Mouse (Mus musculus) lung, postnatal 4 days (tissue): Measurements from ENCODE around the gene Rnf2.

Experiments
- DNase-seq, 2 experiments: peaks; one replicate each; pipeline ENCODE4 v3.0.0; 2021

The Rnf2 gene

DNA sequence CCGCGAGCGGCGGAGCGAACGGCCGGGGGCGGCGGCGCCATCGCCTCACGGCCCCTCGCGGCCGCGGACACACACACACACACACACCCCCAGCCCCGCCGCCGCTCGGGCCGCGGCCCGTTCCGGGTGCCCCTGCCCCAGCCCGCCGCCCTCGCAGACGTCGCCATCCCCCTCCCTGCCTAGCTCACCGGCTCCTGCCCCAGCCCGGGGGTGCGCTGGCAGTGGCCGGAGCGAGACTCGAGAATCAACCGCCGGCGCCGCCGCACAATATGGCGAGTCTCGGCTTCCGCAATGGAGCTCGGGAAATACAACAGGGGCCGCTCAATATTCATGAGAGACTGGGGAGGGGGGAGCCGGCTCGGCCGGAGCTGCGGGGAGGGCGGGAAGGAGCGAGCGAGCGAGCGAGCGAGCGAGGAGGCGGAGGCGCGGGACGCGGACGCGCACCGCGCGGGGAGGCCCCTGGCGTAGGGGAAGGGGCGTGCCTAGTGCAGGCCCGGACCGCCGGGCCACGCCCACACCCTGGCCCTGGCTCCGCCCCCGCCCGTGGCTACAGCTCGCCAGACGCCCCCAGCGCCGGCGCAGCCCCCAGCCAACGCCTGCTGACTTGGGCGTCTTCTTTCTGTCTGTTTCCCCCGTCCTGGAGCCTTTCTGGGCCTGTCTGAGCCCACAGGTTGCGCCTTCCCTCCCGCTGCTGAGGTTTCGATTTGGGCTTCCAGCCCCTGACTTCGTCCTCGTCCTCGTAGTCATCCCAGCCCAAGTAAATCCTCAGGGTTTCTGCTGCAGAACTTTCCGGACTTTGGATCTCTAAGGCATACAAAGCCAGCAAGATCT, at the start of gene Rnf2:
Gene Rnf2 (minus strand): TSS at position 425 of the 831 bp plus-strand sequence.
- peak; percentile 95 to 97 for DNase-seq

DNA sequence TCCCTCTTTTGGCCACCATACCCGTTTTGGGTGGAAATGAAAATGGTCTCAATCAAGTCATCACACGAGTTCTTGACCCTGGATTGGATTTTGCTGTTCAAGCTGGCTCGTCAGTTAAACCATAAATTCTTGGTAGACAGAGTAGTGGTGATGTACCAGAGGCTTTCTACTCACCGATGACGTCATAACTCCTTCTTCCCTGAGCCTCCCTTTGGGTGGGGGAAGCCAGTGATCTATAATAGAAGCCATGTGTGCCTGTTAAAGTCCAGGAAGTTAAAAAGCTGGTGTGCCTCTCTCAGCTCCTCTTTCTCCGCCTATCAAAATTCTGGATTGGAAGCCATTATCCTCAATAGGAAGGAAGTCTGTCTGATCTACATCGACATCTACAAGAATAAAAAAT, 49.0 kb upstream of the Rnf2 start:
- no peak for DNase-seq

- no peak for DNase-seq
These were observed 48.3 kb upstream of the Rnf2 start for GRCm38 (mm10) chr1:151548896-151549610.

- no peak for DNase-seq
These were observed 44.8 kb upstream of the Rnf2 start for GRCm38 (mm10) chr1:151545571-151545970.

- no peak for DNase-seq
These were observed 43.8 kb upstream of the Rnf2 start for GRCm38 (mm10) chr1:151544581-151544980.

DNA sequence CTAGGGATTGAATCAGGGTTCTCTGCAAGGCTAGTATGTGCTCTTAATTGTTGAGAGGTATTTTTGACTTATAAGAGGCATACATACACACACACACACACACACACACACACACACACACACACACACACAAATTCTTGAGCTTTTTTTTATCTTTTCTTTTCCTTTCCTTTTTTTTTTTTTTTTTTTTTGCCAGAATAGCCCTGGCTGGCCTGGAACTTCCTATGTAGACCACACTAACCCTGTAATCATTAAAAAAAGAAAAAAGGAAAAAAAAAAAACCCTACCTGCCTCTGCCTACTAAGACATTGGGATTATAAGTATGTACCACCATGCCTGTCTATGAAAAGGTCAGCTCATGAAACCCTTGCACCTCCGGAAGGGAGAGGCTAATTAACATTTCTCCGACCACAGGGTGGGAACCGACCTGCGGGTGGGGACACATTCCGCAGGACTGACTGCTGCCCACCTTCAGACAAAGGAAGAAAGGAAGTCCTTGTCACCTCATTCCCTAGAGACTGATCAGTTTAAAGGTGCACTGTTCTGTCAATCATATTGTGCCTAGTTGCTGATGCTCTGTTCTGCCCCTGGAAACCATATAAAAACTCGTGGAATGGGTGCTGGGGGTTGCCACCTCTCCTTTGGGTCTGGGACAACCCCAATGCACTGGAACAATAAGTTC, 43.2 kb upstream of the Rnf2 start:
- no peak for DNase-seq

- no peak for DNase-seq
These were observed 25.9 kb upstream of the Rnf2 start for GRCm38 (mm10) chr1:151526701-151527100.

- no peak for DNase-seq
These were observed 17.0 kb upstream of the Rnf2 start for GRCm38 (mm10) chr1:151517571-151518250.

DNA sequence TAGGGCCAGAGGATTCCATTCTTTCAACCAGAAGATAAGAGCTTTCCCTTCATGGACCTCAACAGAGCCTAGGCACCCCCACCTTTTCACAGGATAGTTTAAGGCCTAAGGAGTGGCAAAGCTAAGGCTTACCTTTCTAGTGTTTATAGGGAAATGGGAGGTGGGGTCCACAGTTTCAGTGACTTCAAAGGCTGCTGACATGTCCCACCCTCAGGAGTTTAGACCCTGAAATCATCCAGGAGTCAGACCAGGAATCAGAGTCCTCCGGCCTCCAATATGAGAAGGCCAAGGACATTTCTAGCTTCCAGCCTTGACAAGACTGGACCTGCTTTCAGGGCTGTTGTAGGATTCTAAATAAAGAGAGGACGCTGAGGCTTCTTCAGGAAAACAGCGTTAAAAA, 16.1 kb upstream of the Rnf2 start:
- no peak for DNase-seq

- no peak for DNase-seq
These were observed 15.0 kb upstream of the Rnf2 start for GRCm38 (mm10) chr1:151515733-151516132.

DNA sequence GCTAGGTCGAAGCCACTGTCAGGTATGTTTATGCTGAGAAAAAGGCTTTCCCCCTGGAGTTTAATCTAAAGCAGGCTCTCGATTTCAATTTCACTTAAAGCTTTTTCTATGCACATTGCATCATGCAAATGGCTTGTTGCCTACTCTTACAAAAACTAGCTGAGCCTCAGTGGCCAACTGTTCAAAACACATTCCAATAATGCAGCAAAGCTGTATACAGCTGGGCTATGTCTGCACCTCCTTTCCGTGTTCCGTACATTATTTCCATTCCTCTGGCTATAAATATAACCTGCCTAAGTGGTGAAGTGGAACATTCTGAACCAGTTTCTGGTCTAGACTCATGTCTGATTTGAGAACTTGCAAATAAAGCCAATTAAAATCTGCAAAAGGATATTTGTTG, 13.4 kb upstream of the Rnf2 start:
- DNase-seq, result no peak

- DNase-seq, result no peak
These were observed 10.1 kb upstream of the Rnf2 start for GRCm38 (mm10) chr1:151510811-151511210.

- DNase-seq, result peak; percentile 67 to 74
These were observed 797 bp downstream of the Rnf2 start for GRCm38 (mm10) chr1:151499815-151500501.

- no peak for DNase-seq
These were observed 2.4 kb downstream of the Rnf2 start for GRCm38 (mm10) chr1:151498381-151498780.

DNA sequence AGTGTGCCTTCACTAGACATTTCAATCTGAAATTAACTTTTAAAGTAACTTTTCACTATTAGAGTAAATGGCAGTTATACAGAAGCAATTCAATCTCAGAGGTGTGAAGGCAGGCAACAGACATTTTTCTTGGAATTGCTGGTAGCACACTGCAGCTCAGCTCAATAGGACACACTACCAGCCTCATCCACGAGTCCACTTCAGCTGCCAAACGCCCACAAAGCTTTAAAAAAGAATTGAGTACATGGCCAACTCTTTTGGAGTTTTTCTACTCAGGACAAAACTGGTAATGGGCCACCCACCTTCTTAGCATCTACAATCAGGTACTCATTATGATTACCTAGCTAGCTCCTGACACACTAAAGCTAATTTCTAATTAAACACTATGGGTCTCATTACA, 2.8 kb downstream of the Rnf2 start:
- DNase-seq, result no peak

GRCm38 (mm10) chr1:151497028-151497427, 3.7 kb downstream of the Rnf2 start:
- DNase-seq, result peak; percentile 53 to 70

- DNase-seq, result no peak
These were observed 5.0 kb downstream of the Rnf2 start for GRCm38 (mm10) chr1:151495635-151496285.

DNA sequence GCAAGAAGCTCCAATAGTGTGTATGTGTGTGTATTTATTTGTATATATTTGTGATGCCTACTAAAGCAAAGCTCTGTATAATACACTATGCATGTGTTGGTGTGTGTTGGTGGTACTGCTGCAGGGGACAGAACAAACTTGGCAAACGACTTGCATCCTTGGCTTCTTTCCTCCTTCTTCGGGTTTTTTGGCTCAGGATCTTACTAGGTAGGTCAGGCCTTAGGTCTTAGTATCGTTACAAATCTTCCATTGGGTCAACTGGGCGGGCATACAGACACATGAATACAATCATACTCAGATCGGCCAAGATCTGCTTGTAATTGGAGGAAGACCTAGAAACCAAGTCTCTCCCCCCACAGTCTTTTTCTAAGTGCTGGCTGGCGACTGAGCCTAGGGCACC, 6.0 kb downstream of the Rnf2 start:
- no peak for DNase-seq

GRCm38 (mm10) chr1:151493826-151494225, 6.9 kb downstream of the Rnf2 start:
- no peak for DNase-seq

GRCm38 (mm10) chr1:151492419-151492818, 8.3 kb downstream of the Rnf2 start:
- no peak for DNase-seq

- DNase-seq, result peak in 1 of 2 experiments; percentile 35
These were observed 10.9 kb downstream of the Rnf2 start for GRCm38 (mm10) chr1:151489806-151490205.

DNA sequence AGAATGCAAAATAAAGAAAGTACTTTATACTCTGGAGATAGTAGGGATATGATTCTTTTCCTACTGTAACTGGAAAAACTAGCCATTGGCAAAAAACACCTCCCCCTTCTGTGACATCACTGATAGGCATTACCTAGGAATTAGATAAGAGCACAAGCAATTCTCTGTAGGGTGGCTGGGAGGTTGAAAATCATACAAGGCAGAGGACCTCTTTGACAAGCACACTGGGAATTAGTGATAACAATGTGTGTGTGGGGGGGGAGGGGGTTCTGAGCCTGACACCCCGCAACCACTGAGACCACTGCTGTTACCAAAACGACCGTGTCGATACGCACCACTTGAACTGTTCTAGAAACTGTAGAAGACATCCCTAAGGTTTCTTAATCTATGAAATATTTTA, 16.0 kb downstream of the Rnf2 start:
- no peak for DNase-seq
